Mouse (Mus musculus) left cerebral cortex, adult 9 months (tissue): ENCODE measurements at regions not wholly inside any gene's neighbourhood (a gene's known extent, or its start where the extent isn't known, plus 50 kb on each side); places are given as distances from the start of the nearest gene placed in this dataset.

Experiments
- DNase-seq, 2 experiments: peaks; one replicate each; pipeline ENCODE4 v3.0.0; 2022; ENCODE audit warnings: low spot score in 2 of 2

DNA sequence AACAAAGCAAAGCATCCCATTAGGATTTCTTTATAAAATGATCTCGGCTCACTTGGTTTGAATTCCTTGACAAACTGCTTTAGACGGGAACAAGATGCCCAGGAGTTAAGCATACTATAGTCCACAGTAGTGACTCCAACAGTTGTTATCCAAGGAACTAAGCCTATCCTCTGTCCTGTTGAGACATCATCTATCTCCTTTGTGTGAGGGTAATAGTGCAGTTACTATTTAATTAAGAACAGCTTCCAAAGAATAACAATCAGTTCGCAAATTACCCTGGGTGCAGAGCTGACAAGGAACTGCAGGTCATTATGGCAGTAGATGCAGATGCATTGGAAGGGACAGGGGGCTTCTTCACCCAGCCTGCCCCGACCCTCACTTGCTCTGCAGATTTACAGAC lies 115.7 kb upstream of the Slc24a5 start:
- DNase-seq, result no peak

GRCm38 (mm10) chr2:124953015-124953414 lies 114.9 kb upstream of the Slc24a5 start:
- no peak for DNase-seq

- no peak for DNase-seq
Observed at GRCm38 (mm10) chr2:124955843-124956242, 112.1 kb upstream of the Slc24a5 start.

GRCm38 (mm10) chr2:124959431-124959830 lies 108.5 kb upstream of the Slc24a5 start:
- DNase-seq, result no peak

- no peak for DNase-seq
Observed at GRCm38 (mm10) chr2:124971826-124972749, 95.8 kb upstream of the Slc24a5 start.

- DNase-seq, result peak in 1 of 2 experiments; percentile 8
Observed at GRCm38 (mm10) chr2:124975106-124975505, 92.8 kb upstream of the Slc24a5 start.

- peak in 1 of 2 experiments; percentile 23 for DNase-seq
Observed at GRCm38 (mm10) chr2:124990976-124991375, 76.9 kb upstream of the Slc24a5 start.

- peak in 1 of 2 experiments; percentile 27 for DNase-seq
Observed at GRCm38 (mm10) chr2:125015007-125015406, 52.9 kb upstream of the Slc24a5 start.

DNA sequence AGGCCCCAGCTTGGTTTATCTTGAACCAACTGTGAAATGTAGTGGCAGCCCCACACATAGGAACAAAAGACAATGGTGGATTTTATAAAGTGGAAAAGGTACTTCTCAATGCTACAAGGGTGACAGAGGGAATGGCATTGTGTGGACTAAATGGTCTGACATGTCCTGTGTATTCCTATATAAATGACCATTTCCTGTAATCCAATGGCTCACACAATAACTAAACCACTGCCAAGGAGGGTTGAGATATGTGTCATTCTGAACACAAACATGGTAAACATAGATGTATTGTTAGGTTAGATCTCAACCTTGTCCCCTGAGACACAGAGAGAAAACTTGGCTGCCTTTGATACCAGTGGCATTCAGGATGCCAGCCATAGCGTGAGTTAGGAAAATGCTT lies 51.0 kb upstream of the Slc24a5 start:
- no peak for DNase-seq
